Mouse (Mus musculus) skeletal muscle tissue, adult 2 months (tissue): Measurements from ENCODE around the gene Scn8a.
"Not testable (repeated sequence)": the region's sequence is repeated elsewhere in the genome, so short reads cannot be mapped to it uniquely, and the experiment has no call there.

Experiments used
- DNase-seq: peaks from one replicate; pipeline ENCODE4 v3.0.0-alpha.2; 2012; ENCODE audit warnings: low read depth, low spot score

The Scn8a gene

DNA sequence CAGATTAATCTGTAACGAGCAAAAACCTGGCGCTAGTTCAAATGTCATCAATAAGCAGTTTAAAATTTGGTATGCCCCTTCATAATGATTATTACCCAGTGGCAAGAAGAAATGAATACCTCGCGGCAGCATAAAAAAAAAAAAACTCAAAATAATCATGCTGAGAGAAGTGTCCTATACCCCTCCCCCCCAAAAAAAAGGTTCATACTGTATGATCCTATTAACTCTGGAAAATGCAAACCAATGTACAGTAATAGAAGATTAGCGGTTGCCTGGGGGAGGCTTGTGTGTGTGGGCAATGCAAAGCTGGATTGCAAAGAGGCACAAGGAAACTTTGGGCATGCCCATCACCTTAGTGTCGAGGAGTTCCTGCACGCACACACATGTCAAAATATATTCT is at the start of gene Scn8a:
Gene Scn8a, plus strand, starts transcription at position 301 of the 400 bp plus-strand sequence.
- DNase-seq: no peak

GRCm38 (mm10) chr15:100821824-100822223 is 47.8 kb upstream of the Scn8a start:
- no peak for DNase-seq

- not testable (repeated sequence) for DNase-seq
Measured at GRCm38 (mm10) chr15:100822370-100822769, 47.3 kb upstream of the Scn8a start.

- no peak for DNase-seq
Measured at GRCm38 (mm10) chr15:100825249-100825856, 44.3 kb upstream of the Scn8a start.

DNA sequence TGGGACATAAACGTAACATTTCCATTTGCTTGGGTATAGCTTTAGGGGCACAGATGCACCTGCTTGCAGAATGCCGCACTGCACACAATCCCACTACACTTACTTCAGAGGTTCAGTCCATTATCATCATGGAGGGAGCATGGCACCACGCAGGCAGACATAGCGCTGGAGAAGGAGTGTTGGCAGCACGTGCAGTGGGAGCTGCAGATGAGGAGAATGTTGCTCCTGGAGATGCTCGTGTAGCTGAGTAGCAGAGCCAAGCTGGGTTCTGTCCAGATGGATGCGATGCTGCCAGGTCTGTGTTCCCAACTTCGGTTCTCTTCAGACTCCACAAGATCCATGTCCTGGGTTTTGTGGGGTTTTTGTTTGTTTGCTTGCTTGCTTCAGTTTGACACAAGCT is 43.6 kb upstream of the Scn8a start:
- no peak for DNase-seq

- no peak for DNase-seq
Measured at GRCm38 (mm10) chr15:100829775-100830174, 39.9 kb upstream of the Scn8a start.

GRCm38 (mm10) chr15:100830682-100831081 is 39.0 kb upstream of the Scn8a start:
- DNase-seq: no peak

DNA sequence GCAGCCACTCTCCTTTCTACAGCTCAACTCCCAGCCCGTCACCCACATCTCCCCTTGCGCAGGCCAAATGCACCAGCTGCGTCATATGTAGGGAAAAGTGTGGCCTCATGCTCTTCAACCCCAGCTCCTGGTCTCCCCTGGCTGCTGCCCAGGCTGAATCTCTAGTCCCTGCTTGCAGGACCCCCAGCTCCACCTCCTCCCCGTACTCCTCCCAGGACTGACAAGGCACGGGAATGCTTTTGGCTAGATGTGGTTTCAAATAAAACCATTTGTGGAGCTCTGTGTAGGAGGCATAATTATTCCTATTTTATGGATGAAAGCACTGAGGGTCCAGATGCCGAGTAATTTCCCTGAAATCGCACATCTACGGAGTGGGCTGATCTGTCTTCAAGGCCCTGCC is 37.5 kb upstream of the Scn8a start:
- DNase-seq: no peak

- DNase-seq: no peak
Measured at GRCm38 (mm10) chr15:100832784-100833183, 36.9 kb upstream of the Scn8a start.

- DNase-seq: no peak
Measured at GRCm38 (mm10) chr15:100836729-100837128, 32.9 kb upstream of the Scn8a start.

- DNase-seq: peak; percentile 27
Measured at GRCm38 (mm10) chr15:100838607-100839207, 31.0 kb upstream of the Scn8a start.

GRCm38 (mm10) chr15:100844336-100844735 is 25.3 kb upstream of the Scn8a start:
- no peak for DNase-seq

DNA sequence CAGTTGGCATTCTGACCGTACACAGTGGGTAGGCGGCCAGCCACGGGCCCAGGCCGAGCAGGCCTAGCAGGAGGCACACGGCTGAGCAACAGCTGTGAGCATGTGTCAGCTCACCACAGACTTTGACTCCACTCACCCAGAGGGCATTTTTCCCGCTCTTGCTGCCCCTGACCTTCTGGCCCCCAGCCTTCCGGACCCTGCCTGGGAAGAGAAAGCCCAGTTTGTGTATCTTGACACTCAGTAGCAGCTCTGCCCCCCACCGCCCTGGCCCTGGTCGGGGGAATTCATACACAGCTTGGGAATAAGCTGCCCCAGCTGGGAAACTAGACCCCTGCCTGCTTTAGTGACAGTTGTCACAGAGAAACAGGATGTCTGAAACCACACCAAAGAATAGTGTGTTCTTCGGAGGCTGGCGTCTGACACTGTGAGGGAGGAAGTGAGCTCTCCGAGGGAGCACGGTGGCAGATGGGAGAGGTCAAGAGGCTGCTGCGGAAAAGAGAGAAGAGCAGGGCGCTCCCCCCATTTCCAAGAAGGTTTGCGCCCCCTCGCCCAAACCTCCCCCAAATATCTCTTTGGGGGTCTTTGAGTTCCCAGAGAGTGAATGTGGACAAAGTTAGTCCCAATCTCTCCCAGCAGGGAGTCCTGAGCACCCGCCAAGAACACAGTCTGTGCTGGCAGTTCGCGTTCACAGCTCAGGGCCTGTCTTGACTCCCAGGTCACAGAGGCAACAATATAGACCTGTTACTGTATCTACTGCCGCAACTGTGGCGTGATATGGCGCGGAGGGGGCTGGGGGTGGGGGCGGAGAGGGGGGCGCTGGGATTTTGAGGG is 24.4 kb upstream of the Scn8a start:
- no peak for DNase-seq

DNA sequence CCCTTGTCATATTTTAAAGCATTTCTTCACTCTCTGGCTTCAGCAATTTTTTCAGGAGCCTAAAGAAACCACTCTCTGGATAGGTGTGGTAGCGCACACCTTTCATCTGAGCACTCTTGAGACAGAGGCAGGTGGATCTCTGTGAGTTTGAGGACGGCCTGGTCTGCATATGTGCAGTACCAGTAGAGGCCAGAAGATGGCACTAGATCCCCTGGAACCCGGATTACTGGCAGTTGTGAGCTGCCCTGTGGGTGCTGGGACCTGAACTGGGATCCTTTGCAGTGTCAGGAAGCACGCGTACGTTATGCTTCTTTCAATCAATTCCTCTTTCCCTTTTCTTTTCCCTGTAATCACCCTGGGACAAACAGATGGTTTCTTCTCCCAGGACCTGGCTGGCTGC is 22.5 kb upstream of the Scn8a start:
- DNase-seq: no peak

DNA sequence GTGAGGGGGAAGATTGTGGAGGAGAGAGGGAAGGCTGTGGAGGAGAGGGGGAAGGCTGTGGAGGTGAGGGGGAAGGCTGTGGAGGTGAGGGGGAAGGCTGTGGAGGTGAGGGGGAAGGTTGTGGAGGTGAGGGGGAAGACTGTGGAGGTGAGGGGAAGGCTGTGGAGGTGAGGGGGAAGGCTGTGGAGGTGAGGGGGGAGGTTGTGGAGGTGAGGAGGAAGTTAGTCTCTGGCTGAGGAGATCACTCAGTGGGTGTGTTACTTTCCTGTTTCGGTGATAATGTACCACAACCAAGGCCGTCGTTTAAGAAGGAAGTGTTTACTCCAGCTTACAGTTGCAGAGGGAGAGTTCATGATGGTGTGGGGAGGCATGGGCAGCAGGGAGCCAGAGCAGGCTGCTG is 12.1 kb upstream of the Scn8a start:
- DNase-seq: no peak

GRCm38 (mm10) chr15:100860856-100861255 is 8.8 kb upstream of the Scn8a start:
- no peak for DNase-seq

DNA sequence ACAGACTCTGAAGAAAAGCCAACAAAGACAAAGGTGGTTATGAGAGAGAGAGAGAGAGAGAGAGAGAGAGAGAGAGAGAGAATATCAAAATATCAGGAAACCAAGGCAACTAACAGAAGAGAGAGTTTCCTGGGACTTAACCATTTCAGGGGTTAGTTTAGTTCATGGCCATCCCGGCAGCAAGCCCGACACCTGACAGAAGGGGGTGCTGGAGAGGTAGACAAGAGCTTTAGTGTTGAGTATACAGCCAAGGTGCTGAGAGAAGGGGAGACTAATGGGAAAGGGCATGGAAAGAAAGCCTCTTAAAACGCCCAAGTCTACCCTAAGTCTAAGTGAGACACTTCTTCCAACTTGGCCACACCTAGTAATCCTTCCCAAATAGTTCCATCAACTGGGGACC is 4.1 kb upstream of the Scn8a start:
- no peak for DNase-seq

DNA sequence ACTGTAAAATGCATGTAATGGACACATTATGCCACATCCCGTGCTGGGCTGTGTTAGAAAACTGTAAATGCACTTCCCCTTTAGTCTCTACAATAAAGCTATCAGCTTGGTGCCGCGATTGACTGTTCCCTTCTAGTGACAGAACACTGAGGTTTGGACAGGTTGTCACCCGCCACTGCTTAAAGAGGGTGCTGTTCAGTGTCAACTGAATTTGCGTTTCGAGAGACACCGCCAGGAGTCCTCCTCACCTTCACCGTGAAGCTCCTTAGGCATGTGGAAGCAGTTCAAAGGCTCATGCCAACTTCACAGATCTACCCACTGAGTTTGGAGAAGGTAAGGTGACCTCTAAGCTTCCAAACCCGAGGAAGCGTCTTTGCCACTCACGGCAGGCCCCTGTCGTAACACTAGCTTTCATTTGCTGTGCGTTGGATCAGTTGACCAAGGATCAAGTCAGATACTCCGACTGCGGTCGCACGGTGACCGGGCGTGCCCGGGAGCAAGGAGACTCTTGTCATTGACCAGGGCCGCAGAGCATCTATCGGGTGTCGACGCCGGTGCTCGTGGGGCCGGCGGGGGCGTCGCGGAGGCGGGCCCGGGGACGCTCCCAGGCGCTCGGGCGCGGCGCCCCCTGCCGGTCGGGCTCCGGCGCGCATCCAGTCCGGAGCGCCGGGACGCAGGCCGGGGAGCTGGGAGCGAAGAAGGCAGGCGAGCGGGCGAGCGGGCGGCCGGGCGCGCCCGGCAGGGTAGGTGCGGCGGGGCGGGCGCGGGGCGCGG is 530 bp downstream of the Scn8a start:
- no peak for DNase-seq

DNA sequence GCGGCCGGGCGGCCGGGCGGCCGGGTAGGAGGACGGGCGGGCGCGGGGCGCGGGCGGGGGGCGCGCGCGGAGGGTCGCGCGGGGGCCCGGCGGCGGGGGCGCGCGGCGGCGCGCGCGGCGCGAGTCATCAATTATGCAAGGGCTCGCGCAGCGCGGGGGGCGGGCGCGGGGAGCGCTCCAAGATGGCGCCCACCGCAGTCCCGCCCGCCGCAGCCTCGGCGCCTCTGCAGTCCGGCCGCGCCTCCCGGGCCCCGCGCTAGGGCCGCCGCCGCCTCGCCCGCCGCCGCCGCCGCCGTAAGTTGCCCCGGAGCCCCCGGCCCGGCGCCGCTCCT is 1.1 kb downstream of the Scn8a start:
- DNase-seq: no peak

GRCm38 (mm10) chr15:100871107-100872011 is 1.7 kb downstream of the Scn8a start:
- DNase-seq: no peak

DNA sequence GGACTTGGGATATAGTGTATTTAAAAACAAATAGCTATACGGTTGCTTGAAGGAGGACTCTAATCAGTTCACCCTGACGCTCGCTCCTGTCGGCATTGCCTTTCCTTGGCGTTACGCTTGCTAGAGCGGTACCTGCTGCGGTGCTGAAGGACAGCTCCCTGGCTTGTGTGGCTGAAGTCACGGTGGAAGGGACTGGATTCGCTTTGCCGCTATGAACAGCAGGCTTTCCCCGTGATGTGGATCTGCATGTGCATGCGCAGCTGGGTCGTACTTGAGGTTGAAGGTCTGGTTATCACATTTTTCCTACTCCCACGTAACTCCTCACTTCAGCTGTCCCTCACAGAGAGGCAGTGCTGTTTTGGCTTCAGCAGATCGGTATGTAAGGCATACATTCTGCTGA is 3.5 kb downstream of the Scn8a start:
- peak; percentile 28 for DNase-seq
